Mouse (Mus musculus) retina, embryonic 14.5 days (tissue): ENCODE measurements around the gene Lrrc59.
"Not testable (repeated sequence)": the region's sequence is repeated elsewhere in the genome, so short reads cannot be mapped to it uniquely, and the experiment has no call there.

Source experiments
- DNase-seq: peaks from one replicate; pipeline ENCODE4 v3.0.0-alpha.2; 2015; ENCODE audit warnings: low spot score

The Lrrc59 gene

DNA sequence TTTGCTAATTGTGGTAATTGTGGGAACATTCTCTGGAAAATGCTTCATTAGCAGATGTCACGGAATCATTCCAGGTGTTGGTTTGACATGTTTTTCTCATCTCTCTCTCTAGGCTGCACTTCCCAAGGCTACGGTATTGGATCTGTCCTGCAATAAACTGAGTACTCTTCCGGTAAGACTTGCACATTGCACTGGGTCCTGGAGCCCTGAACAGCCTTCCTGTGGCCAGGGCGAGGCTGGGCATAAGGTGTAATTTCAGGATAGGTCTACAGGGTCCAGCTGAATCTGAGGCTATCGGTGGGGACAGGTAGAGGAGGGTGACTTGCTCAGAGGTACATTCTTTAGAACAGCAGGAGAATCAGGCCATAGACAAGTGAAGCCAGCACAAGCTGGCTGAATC, 2.4 kb downstream of the Lrrc59 start:
- no peak for DNase-seq

DNA sequence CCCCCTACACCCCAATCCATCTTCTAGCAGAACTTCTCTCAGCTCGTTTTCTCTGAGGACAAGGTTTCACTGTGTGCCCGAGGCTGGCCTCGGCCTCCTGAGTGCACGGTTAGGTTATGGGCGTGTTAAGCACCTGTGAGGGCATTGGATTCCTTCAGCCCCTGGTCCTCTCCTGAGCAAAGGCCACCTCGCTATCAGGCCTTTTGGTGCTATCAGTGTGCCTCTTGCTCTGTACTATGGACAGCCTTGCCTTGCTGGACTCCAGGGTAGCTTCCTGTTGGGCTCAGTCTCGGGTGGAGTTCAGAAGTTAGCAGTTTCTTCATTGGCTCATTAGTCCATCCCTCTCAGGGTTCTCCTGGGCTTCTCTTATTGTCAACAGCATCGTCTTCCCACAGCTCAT, 3.4 kb downstream of the Lrrc59 start:
- no peak for DNase-seq

DNA sequence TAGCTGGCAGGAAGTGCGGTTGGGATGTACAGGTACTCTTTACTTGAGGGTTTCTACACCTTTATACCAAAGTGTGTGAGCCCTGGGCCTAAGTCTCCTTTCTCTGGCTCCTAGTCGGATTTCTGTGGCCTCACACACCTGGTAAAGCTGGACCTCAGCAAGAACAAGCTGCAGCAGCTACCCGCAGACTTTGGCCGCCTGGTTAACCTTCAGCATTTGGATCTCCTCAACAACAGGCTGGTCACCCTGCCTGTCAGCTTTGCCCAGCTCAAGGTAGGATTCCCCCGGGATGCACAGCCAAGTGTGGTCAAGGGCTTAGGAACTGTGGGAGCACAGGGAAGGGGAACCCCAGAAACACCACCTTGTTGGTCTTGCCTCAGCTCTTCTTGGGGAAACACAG, 4.9 kb downstream of the Lrrc59 start:
- DNase-seq, result no peak

DNA sequence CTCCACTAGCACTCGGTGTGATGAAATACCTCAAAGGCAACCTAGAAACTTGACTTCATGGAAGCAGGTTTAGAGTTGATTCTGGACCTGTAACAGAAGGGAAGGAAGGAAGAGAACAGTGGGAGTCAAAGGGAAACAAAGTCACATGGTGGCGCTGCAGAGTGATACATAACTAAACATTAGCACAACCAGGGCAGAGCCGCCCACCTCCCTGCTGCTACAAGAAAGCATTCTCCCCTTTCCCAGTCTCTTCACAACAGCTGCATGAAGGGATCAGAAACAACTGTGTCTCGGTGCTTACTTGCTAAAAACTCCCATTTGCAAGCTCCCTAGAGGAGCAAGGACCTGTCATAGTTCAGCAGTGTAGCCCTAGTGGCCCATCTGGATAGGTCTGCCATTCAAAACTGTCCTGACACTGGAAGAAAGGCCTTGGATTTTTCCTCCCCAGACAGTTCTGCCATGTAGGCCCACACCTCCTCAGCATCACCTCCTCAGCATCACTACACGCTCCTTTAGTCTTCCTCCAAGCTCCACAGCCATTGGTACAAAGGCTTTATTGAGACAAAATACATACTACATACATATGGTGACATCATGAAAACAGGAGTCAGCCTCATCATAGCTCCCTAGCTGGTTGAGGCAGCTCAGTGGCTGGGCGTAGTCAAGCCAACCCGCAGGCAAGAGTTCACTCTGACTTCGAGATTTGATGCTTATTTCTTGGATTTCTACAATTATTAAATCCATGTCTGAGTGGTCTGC, 15.1 kb downstream of the Lrrc59 start:
- no peak for DNase-seq

DNA sequence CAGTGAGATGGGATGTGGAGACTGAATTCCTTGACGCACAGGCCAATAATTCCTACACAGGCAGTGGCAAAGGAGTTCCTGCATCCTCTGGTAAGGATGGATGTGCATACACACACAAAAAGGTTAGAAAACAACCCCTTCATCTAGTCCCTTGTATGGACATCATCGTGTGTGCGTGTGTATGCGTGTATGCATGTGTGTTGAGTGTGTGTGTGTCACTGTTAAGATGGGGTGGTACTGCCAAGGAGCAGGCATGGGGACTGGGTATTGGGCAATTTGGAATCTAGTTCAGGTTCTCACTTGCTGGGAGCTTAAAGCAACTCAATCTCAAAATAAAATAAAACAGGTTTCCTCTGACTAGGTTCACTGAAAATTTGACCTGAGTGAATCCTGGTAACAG, 16.9 kb downstream of the Lrrc59 start:
- DNase-seq, result no peak

DNA sequence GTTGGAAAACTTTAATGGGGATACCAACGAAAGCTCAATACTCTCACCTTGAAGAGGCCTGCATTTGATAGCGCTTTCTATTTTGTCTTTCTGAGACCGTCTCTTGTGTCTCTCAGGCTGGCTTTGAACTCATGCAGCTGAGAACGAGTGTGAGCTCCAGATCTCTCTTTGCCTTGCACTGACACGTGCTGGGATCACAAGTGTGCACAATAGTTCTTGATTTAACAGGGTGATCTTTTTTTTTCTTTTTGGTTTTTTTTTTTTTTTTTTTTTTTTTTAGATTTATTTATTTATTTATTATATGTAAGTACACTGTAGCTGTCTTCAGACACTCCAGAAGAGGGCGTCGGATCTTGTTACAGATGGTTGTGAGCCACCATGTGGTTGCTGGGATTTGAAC, 21.7 kb downstream of the Lrrc59 start:
- DNase-seq, result not testable (repeated sequence)

DNA sequence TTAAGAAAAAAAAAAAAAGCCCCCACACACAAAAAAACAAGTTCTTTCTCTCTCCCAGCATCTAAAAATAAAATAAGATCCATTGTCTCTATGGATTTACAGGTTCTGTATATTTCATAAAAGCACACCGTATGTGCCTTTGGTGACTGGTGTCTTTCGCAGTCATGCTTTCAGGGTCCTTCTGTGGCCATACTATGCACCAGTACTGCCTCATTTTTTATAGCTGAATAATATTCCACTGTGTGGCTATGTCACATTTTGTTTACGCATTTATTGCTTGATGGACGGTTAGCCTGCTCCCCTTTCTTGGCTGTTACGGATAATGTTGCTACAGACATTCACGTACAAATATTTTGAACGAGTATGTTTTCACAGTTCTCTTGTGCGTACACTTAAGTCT, 23.4 kb downstream of the Lrrc59 start:
- DNase-seq, result no peak

DNA sequence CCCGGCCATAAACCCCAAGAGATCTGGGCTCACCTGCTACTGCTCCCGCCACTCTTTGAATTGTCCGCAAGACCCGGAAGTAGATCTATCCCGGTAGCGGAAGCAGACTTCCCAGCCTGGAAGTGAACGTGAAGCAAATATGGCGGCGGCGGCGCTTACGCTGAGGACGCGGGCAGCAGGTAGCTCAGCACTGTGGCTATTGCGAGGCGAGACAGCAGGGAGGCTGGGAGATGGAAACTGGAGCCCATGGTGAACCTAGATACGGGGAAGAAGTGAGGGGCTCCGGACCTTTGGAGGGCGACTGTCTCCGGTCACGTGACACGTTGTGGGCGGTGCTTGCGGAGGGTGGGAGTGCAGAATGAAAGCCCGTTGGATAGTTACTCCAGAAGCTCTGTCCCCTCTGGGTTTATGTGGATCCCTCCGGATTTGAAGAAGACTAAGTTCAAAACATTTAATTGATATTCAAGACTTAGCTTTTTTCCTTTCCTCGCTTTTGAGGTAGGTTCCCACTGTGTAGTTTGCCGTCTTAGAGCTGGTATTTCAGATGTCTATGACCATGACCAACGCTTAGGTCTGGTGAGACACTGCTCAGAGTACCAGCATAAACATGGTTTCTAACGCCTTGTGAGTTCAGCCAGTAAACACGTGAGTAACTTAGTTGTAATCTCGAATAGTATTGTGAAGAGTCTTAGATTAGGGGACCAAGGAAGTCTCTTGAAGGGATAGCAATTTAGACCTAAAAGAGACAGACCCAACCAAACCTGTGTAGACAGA, 24.3 kb downstream of the Lrrc59 start, which contains the start of the genes Mrpl27 and Eme1:
TSS of gene Mrpl27 (plus strand) at position 105 of the 774 bp plus-strand sequence.
TSS of gene Eme1 (minus strand) at position 302 of the 774 bp plus-strand sequence.
- DNase-seq, result peak; percentile 84

DNA sequence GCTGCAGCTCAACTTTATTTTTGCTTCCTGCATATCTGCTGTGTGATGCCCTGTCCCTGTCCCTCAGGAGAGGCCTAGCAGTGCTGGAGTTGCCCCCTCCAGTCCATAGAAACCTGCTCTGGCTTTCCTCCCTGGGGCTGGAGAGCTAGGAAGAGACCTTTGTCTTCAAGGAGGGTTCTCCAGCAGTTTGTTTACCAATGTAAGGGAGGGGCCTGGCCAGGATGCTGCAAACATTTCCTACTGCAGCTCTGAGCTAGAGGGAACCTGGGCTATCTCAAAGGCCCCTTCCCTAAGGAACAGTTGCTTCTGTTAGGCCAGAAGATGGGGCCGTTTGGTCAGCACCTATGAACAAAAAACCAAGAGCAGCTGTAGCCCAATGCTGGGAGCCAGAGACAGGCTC, 31.8 kb downstream of the Lrrc59 start:
- DNase-seq, result no peak

DNA sequence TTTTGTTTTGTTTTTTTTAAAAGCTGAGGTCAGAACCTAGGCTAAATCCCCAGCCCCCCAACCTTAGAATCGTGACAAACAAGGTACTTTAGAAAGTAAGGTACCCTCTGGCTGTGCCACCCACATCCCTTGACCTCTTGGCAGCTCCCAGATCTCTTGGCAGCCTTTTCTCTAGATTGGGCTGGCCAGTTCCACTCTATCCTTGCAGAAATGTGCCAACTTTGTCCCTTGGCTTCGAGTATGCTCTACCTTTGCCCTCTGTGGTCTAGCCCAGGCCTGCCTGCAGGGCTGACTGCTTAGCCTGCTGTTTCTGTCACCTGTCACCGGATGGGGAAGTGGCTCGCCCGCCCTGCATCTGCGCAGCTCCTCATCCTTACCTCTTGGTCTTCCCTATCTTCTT, 35.7 kb downstream of the Lrrc59 start:
- DNase-seq, result no peak

DNA sequence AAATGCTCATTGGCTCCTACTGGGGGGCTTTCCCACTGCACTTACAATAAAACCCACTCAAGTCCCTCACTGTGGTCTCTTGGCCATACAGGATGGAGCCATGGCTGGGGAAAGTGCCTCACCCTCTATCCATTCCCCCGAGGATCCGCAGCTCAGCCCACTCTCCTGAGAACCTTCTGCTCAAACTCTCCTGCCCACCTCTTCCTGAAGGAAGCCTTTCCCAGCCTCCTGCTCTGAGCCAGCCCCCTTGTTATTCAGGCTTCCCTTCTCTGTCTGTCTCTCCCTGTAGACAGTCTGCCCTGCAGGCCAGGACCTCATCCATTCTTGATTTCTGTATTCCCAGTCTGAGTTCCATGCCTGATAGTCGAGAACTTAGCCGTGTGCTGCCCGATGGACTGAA, 45.4 kb downstream of the Lrrc59 start:
- no peak for DNase-seq

DNA sequence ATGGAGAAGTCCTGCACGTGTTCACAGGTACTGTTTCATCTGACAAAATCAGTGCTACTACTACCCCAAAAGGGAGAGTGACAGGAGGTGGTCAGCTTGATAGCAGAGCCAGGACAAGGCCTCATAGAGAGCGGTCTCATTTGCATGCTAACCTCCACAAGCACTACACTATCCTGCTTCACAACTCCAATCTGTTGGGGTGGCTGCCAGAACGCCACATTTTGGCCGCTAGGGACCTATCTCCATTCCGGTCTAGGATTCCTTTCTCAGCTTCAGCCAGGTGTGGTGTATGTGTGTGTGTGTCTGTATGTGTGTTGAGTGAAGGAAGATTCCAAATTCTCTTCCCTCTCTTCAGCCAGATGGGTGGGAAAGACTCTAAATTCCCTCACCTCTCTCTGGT, 45.9 kb downstream of the Lrrc59 start:
- DNase-seq, result no peak

DNA sequence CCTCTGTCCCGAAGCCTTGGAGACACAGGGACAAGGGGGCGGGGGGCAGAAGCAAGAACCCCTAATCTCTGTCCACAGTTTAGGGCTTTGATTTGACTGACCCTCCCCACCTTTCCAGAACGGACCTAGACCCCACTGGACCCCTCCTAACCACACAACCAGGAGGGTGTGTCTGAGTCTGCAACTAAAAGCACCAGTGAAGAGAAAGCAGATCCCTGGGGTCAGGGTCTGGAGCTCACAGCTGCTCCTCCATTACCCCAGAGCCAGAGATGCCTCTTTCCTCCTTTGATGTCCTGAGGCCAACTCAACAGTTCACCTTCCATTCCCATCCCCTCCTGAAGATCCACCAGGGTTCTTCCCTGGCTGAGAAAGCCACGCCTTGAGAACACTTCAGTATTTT, 46.7 kb downstream of the Lrrc59 start:
- DNase-seq, result no peak

DNA sequence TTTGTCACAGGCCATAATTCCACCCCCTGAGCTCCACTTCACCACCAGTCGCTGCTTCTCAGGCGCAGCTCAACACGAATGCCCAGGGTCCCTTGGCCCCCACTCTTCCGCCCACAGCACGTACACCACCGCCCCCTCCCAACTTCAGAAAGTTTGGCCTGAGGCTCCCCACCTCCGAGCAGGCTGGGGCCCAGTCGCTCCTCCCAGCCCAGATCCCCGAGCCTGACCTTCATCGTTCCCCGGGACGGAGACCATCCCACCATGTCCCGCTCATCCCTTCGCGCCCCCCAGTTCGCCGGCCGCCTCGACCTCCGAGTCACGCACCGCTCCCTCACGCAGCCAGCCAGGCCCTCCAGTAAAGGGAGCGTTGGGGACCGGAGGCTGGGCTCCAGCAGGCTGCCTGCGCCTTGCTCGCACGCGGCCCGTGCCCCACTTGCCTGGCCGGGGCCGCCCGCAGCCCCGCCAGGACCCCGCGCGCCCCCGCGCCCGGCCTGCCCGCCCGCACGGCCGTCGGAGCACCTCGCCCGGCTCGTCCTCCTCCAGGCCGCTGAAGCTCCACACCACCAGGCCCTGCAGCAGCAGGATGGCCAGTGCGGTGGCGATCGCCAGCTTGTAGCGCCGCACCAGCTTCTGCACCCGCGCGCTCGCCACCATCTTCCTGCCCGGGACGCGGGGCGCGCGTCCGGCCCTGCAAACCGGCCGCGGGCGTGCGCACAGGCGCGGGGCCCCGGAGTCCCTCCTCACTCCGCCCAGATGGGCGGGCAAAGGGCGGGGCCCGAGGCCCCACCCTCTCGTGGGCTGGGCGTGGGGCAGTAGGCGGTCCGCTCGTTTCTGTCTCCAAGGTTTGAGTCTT, 47.4 kb downstream of the Lrrc59 start, which contains the start of gene Xylt2:
TSS of gene Xylt2 (minus strand) at position 762 of the 853 bp plus-strand sequence.
- DNase-seq, result peak; percentile 95

DNA sequence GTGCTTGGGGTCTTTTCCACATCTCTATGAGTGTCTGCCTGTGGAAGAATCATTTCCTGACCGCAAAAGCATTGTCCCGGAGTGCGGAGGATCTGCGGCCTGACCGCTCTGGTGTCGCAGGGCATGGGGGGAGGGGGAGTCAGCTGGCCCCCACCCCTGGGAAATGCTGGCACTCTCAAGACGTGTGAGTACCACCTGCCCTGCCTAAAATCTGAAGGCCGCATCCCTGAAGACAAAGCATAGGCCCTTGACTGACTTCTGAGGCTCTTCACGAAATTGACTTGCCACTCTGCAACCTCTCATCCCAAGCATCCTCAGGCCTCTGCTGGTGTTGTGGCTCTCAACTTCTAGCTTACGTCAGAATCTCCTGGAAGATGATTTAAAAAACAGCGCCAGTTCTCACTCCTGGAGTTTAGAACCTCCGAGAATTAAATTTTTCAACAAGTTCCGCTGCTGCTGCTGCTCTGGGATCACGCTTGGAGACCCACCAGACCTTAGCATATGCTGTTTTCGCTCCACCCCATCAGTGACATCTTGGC, 48.1 kb downstream of the Lrrc59 start:
- DNase-seq, result no peak

DNA sequence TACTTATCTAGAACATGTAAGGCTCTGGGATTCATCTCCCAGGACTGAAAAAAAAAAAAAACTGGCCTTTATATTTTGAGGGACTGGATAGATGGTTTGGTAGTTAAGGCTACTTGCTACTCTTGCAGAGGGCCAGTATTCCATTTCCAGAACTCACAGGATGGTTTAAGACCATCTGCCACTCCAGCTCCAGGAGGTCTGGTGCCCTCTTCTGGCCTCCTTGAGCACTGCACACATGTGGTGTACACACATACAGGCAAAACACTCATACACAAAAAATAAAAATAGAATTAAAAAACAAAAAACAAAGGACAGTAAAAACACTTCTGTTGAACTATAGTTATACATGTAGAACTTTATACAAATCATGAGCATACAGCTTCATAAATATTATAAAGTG, 51.1 kb downstream of the Lrrc59 start:
- DNase-seq, result no peak

DNA sequence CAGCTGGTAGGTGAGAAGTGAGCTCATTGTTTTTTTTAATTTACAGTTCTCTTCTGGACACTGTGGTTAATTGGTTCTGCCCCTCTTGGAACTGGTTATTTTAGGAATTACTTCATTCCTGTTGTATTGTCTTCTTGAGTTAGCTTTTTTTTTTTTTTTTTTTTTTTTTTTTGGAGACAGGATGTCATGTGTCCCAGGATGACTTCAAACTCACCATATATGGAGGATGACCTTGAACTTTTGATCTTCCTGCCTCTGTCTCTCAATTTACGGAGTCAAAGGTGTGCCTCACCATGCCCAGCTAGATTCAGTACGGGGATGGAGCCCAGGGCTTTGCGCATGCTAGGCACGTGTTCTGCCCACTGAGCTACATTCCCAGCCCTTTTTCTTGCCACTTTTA, 52.1 kb downstream of the Lrrc59 start:
- no peak for DNase-seq

DNA sequence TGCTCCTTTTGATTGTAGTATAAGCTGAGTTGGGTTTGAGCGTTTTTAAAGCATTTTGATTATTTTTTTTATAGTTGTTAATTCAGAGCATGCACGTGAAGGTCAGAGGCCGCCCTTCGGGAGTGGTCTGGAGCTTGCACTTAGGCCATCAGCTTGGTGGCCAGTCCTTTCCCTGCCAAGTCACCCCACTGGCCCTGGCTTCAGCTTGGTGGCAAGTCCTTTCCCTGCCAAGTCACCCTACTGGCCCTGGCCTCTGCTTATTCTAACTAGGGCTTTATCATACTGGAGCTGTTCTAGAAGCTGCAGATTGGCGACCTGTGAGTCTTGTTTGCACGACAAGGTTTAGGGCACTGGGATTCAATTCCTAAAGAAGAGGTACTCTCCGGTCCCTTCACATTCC, 52.9 kb downstream of the Lrrc59 start:
- no peak for DNase-seq

DNA sequence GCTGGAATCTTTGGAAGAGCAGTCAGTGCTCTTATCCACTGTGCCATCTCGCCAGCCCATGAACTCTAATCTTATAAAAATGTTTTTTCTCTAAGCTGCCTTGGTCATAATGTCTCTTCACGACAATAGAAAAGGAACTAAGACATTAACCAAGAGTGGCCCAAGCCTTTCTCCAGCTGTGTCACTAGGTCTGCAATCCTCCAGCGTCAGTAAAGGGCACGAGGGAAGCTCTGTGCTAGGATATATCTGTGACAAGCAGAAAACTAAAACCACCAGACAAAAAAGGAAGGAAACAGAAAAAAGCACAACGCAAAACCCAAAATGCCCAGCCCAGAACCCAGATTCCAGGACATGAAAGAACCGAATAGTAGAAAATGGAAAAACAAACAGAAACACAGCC, 57.6 kb downstream of the Lrrc59 start:
- DNase-seq, result no peak

DNA sequence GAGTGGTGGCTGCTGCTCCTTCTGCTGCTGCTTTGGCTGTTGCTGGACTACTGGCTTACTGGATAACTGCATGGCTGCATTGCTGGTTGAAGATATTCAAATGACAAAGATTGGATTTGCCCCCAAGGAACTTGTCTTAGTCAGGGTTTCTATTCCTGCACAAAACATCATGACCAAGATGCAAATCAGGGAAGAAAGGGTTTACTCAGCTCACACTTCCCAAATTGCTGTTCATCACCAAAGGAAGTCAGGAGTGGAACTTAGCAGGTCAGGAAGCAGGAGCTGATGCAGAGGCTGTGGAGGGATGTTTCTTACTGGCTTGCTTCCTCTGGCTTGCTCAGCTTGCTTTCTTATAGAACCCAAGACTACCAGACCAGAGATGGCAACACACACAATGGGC, 62.9 kb downstream of the Lrrc59 start:
- DNase-seq, result not testable (repeated sequence)
